Mouse (Mus musculus) intestine, embryonic 16.5 days (tissue): ENCODE data around the gene Smg6. TPM values are rescaled to one million over a fixed set of nuclear protein-coding genes. Genes with fewer than 3 reads are reported as not detected.

Source experiments
- ATAC-seq: fragments of 200-750 bp; cut with Nextera tagmentation; 2 replicates; pipeline ENCODE4 v1.8.0; 2017; ENCODE audit warnings: moderate TSS enrichment, moderate library complexity
- H3K27ac ChIP-seq: fragments of 300-500 bp; sonication (generic); 2 replicates; pipeline ENCODE4 v1.5.1; 2014; ENCODE audit warnings: mild to moderate bottlenecking, low read length
- H3K27me3 ChIP-seq: fragments of 300-500 bp; sonication (generic); replicated peaks from 2 replicates; pipeline ENCODE4 v1.6.1; 2014; ENCODE audit warnings: low read length, control low read depth, mixed read lengths; ENCODE audit not compliant: control insufficient read depth, insufficient read depth
- H3K36me3 ChIP-seq: fragments of 300-500 bp; sonication (generic); 2 replicates; pipeline ENCODE4 v1.6.1; 2014; ENCODE audit warnings: low read length, control low read depth; ENCODE audit not compliant: control insufficient read depth, insufficient read depth
- H3K4me1 ChIP-seq: fragments of 300-500 bp; sonication (generic); 2 replicates; pipeline ENCODE4 v1.6.1; 2014; ENCODE audit warnings: low read length, control low read depth, mixed read lengths; ENCODE audit not compliant: control insufficient read depth, insufficient read depth
- H3K4me2 ChIP-seq: fragments of 300-500 bp; sonication (generic); 2 replicates; pipeline ENCODE4 v1.6.1; 2014; ENCODE audit warnings: low read depth, low read length, control low read depth
- H3K4me3 ChIP-seq: fragments of 300-500 bp; sonication (generic); 2 replicates; pipeline ENCODE4 v1.5.1; 2014; ENCODE audit warnings: mild to moderate bottlenecking, low read length
- H3K9ac ChIP-seq: fragments of 300-500 bp; sonication (generic); 2 replicates; pipeline ENCODE4 v1.6.1; 2014; ENCODE audit warnings: low read depth, low read length
- H3K9me3 ChIP-seq: fragments of 300-500 bp; sonication (generic); 2 replicates; pipeline ENCODE4 v1.6.1; 2016; ENCODE audit warnings: low read length, control low read depth; ENCODE audit not compliant: control insufficient read depth
- WGBS: fragments of 180-500 bp; shearing (Covaris S2); extraction: QIAGEN DNeasy Blood & Tissue Kit; methylation state at CpG from one replicate; pipeline ENCODE4 v1.1.7; 2014; 5-methylcytosine and 5-hydroxymethylcytosine counted together
- polyA plus RNA-seq: library from polyadenylated mRNA; unstranded; fragments of >200 nt; fragmentation: Nextera tagmentation; extraction: Ambion mirVana; gene quantifications from 2 replicates; pipeline ENCODE4 v1.2.1, GENCODE M21; 2015

The Smg6 gene
- polyA plus RNA-seq, 1 experiment from 2014 or later: 11.4 TPM

DNA sequence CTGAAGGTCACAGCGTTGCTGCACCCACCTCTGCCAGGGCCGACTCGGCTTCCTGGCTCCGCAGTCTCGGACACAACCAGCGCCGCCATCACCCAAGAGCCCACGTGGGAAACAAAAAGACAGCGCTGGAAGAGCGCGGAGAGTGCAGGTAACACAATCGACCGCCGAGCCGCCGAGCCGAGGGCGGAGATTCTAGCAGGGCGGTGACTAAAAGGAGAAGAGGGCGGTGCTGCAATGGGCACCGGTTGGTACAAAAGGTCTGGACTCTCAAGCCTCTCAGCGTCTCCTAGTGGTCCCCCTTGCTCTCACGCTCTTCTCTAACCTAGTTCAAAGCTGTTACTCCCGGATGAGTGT lies 264.7 kb downstream of the Smg6 start:
- H3K4me1 ChIP-seq: peaks cover 26% of the 10 kb centered on the region
- H3K9ac ChIP-seq: peak overlapping the region; percentile 73
- peak; percentile 80 for ATAC-seq
- H3K4me2 ChIP-seq: peak overlapping the region; percentile 70
- H3K27me3 ChIP-seq: peaks cover 25% of the 10 kb centered on the region
- H3K4me3 ChIP-seq: peak overlapping the region; percentile 75
- H3K36me3 ChIP-seq: no peaks in the 10 kb centered on the region
- under 1% methylated on average over 24 of the region's 24 CpGs for WGBS
- H3K27ac ChIP-seq: peak overlapping the region; percentile 35
- H3K9me3 ChIP-seq: no peaks in the 10 kb centered on the region

DNA sequence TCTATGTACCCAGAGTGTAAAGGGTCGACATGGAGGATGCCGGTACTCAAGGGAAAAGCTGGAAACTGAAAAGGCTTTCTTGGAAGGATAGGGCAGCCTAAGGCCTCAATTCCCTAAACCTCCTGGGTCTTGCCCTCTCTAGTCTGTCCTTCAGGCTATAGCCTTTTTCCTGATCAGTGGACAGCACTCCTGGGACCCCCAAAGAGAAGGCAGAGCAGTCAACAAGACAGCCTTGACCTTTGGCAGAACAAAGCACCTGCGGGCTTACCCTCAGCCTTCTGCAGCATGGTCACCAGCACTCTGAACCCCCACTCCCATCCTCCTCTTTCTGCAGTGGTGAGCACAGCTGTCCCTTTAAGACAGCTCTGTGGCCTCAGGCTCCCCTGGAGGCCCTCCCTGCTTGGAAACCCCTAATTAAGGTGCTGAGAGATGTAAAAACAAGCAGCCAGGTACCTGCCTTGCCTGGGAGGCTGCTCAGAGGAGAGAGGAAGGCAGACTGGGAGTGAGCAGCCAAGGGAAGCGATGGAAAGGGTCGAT lies 265.4 kb downstream of the Smg6 start, which contains the start of gene Dph1:
Gene Dph1 (minus strand): TSS at position 337 of the 537 bp plus-strand sequence.
- no peak for ATAC-seq
- Histone ChIP-seq H3K4me2 (peak within 1 kb of the TSS; percentile 70), H3K4me3 (peak within 1 kb of the TSS; percentile 75), H3K9me3 (no peaks in the 10 kb centered on the region), H3K9ac (peak within 1 kb of the TSS; percentile 73), H3K36me3 (no peaks in the 10 kb centered on the region), H3K27me3 (peaks cover 31% of the 10 kb centered on the region), H3K4me1 (peaks cover 26% of the 10 kb centered on the region), H3K27ac (peak within 1 kb of the TSS; percentile 35)
- 62% methylated on average over 5 of the region's 5 CpGs for WGBS

DNA sequence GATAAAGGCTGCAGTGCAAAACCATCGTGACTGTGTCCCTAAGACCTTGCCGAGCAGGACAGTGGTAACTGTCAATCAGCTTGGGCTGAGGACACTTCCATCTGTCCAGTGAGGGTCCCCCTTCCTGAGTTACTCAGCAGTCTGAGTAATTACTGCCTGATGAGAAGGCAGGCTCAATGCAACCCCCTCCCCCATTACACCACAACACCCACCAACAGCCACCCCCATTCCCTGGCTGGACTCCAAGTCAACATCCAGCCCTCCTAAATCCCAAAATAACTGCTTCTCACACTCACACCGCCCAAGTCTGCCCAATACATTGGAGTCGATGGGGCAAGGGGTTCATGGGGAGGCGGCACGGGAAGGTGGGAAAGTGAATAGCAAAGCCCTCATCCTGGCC lies 266.2 kb downstream of the Smg6 start:
- Histone ChIP-seq H3K36me3 (no peaks in the 10 kb centered on the region), H3K9ac (no peak overlapping the region), H3K9me3 (no peaks in the 10 kb centered on the region), H3K4me1 (peaks cover 26% of the 10 kb centered on the region), H3K27ac (no peak overlapping the region), H3K4me2 (no peak overlapping the region), H3K27me3 (peaks cover 36% of the 10 kb centered on the region), H3K4me3 (no peak overlapping the region)
- 73% methylated on average over 6 of the region's 6 CpGs for WGBS
- ATAC-seq: no peak

DNA sequence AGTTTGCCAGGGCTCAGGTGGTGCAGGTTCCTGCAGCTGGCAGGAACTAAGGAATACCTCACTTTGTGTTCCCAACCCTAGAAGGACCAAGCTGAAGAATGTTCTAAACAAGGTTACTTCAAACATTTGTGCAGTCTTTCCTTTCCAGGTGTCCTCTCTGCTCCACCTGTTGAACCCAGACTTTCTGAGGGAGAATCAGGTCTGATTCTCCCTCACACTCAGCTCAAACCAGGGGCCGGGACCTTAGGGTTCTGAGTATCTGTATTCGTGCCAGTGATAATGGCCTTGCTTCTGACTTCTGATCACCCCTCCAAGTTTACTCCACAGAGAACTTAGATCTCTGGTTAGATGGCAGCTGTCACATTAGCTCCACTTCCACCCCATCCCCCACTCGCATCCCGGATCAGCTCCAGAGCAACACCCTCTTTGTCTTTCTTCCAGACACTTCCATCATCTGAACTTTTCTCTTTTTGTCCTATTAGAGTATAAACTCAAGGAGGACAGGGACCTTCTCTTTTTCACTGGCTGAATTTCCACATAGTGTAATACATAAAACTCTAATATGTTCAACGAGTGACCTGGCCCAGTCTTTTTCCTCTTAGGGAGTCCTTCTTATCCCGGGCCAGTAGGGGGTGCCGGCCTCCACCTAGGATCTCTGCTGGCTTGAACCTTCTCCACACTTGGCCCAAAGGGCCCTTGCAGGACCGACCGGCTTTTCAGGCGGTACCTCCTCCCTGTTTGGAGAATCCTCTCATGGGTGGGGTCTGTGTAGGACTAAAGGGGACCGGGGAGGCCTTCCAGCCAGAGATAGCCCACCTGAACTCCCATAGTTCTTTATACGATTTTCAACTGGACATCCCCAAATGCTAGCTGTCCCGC lies 267.0 kb downstream of the Smg6 start:
- peaks cover 26% of the 10 kb centered on the region for H3K4me1 ChIP-seq
- peak; percentile 43 for ATAC-seq

DNA sequence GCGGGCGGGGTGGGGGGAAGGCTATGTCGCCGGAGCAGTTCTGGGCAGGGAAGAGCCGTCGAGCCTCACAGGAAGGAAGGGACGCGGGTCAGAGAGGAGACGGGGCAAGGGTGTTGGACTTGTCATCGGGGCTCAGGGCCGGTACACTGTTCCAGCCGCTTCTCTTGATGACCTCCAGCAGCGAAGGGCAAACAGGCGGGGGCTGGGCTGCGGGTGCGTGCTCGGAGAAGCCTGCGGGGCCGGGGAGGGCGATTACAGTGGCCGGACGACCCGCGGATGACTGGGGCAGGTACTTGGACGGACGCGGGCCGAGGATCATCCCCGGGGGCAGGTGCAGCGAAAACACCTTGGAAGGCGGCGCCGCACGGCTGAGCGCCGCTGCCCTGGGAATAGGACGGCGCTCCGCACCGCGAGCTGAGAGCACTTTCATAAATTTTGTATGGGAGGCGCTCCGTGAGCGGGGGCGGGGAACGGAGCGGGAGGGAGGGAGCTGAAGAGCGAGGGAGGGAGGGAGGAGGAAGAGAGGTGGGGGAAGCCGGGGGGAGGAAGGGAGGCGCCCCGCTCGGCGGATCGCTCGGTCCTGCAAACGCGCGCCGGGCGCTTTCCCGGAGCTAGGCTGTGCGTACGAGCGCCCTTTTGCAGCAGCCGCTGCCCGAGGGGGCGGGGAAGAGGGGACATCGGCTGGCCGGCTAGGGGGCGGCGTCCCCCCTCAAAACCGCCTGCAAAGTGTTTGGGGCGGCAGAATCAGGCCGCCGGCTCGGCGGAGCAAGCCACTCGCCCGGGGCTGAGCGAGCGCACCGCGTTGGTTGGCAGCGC lies 267.8 kb downstream of the Smg6 start, which contains the start of gene Rtn4rl1:
Gene Rtn4rl1 (plus strand): TSS at position 528 of the 816 bp plus-strand sequence.
- H3K27ac ChIP-seq: no peak within 1 kb of the TSS
- ATAC-seq: peak; percentile 27
- H3K27me3 ChIP-seq: peaks cover 36% of the 10 kb centered on the region

More for the DNA sequence above, 267.0 kb downstream of the Smg6 start:
- Histone ChIP-seq H3K27me3 (peaks cover 36% of the 10 kb centered on the region), H3K27ac (no peak overlapping the region), H3K4me2 (peak overlapping the region; percentile 90), H3K9me3 (no peaks in the 10 kb centered on the region), H3K9ac (peak overlapping the region; percentile 60), H3K4me3 (peak overlapping the region; percentile 60), H3K36me3 (no peaks in the 10 kb centered on the region)
- WGBS: 25% methylated on average over 13 of the region's 13 CpGs

DNA sequence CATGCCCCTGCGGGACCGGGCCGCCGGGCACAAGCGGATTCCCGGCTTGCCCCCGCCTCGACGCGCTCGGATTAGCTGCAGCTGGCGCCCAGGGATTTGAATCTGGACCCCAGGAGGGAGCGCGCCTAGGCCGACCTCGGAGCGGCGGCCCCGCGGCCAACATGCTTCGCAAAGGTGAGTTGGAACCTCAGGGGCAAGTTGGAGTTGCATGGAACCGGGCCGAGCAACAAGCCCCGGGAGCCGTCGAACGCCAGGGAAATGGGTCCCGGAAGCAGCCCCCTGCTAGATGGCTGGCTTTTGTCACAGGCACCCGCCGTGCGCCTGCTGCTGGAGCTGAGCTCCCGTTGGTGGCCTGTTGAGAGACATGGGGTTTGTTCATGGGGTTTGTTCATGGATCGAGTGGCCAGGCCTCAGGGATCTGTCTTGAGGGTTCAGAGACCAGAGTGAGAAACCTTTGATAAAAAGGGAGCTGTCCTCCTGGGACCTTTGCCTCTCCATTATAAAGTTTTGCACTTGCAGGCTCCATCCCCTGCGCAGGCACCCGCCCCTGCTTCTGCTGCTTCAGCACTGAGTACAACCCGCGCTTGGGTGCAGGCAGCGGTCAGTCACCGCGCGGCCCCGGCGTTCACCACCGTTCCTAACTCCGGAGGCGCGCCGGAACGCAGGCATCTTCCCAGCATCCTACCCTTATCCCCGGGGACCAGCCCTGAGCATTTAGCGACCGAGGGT lies 268.7 kb downstream of the Smg6 start:
- peaks cover 36% of the 10 kb centered on the region for H3K27me3 ChIP-seq

More for the DNA sequence above, 267.8 kb downstream of the Smg6 start, which contains the start of gene Rtn4rl1:
- 1% methylated on average over 82 of the region's 84 CpGs for WGBS
- Histone ChIP-seq H3K4me2 (peak within 1 kb of the TSS; percentile 90), H3K36me3 (no peaks in the 10 kb centered on the region), H3K9me3 (no peaks in the 10 kb centered on the region), H3K9ac (peak within 1 kb of the TSS; percentile 60), H3K4me3 (peak within 1 kb of the TSS; percentile 60), H3K4me1 (peaks cover 26% of the 10 kb centered on the region)

DNA sequence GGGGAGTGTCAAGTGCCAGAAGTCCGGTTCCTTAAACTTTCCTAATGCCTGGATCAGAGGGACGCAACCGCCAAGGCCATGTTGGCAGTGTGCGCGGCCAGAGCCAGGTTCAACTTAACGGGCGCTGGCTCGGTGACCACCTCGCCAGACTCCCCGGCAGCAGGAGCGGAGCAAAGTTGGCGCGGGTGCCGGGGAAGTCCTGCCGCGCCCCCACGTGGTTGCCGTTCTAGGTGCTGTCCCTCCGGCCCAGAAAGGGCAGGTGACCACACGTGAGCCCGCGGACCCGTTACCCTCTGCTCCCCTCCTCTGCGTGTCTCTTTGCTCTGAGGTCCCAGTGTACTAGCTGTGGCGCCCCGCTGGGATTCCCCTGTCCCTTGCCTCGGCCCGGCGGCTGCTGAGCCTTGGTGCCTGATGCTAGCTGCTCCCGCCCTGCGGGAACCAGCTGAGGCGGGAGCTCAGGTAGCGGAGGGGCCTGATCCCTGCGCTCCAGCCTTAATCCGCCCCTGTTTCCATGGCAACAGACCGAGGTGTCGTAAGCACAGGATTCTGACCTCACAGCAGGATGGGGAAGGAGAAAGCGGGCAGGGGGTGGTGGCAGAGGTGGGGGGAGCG lies 269.3 kb downstream of the Smg6 start:
- 1% methylated on average over 39 of the region's 39 CpGs for WGBS
- Histone ChIP-seq H3K27me3 (peaks cover 36% of the 10 kb centered on the region), H3K36me3 (no peaks in the 10 kb centered on the region), H3K27ac (no peak overlapping the region), H3K4me3 (peak overlapping the region; percentile 60), H3K4me1 (peaks cover 20% of the 10 kb centered on the region), H3K9ac (peak overlapping the region; percentile 60), H3K9me3 (no peaks in the 10 kb centered on the region), H3K4me2 (peak overlapping the region; percentile 90)
- no peak for ATAC-seq

More for the DNA sequence above, 268.7 kb downstream of the Smg6 start:
- H3K9ac ChIP-seq: peak overlapping the region; percentile 60
- H3K4me3 ChIP-seq: peak overlapping the region; percentile 60
- no peaks in the 10 kb centered on the region for H3K9me3 ChIP-seq
- peaks cover 23% of the 10 kb centered on the region for H3K4me1 ChIP-seq
- no peak for ATAC-seq
- peak overlapping the region; percentile 90 for H3K4me2 ChIP-seq
- no peaks in the 10 kb centered on the region for H3K36me3 ChIP-seq
- WGBS: under 1% methylated on average over 52 of the region's 52 CpGs
- no peak overlapping the region for H3K27ac ChIP-seq

DNA sequence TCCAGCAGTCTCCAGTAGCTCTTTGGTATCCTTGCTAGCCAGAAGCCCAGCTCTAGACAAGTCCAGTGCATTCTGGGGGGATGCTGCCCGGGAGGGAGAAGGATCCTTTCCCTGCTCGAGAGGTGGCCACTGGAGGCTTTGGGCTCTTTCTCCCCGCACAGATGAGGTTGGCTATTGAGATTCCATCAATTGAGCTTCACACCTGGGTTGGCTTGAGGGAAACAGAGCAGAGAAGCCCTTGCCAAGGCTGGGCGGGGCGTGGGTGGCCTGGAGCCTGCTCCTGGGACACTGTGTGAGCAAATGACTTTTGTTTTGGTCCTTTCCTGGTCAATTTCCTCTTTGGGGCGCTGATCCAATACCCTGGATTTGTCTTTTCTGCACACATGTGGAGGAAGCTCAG lies 270.5 kb downstream of the Smg6 start:
- WGBS: 69% methylated on average over 6 of the region's 6 CpGs
- Histone ChIP-seq H3K9me3 (no peaks in the 10 kb centered on the region), H3K4me2 (no peak overlapping the region), H3K9ac (no peak overlapping the region), H3K27me3 (peaks cover 36% of the 10 kb centered on the region), H3K4me3 (no peak overlapping the region), H3K4me1 (peaks cover 20% of the 10 kb centered on the region), H3K27ac (no peak overlapping the region), H3K36me3 (no peaks in the 10 kb centered on the region)
- ATAC-seq: no peak
